Mouse (Mus musculus) CH12.LX (cell line): ENCODE data around the gene Dtnb. TPM values are rescaled to one million over a fixed set of nuclear protein-coding genes. Genes with fewer than 3 reads are reported as not detected.

ENCODE experiments used
- DNase-seq: peaks from one replicate; pipeline ENCODE4 v3.0.0-alpha.2; 2013; ENCODE audit errors: extremely low read depth
- H3K27ac ChIP-seq: 2 replicates; pipeline ENCODE4 v1.5.1; 2012; ENCODE audit warnings: low read depth, mild to moderate bottlenecking, control low read depth, moderate library complexity; ENCODE audit not compliant: insufficient read depth
- H3K27me3 ChIP-seq: replicated peaks from 2 replicates; pipeline ENCODE3; 2012; ENCODE audit warnings: inconsistent platforms
- H3K36me3 ChIP-seq, 2 experiments: replicated peaks in 1 of 2; 2 replicates each; pipeline versions ENCODE3 to v1.6.1; 2012; ENCODE audit warnings: inconsistent platforms in 1 of 2, low read length in 1 of 2, mild to moderate bottlenecking in 1 of 2, mixed read lengths in 1 of 2, moderate library complexity in 1 of 2; ENCODE audit not compliant: control insufficient read depth in 1 of 2, insufficient read depth in 1 of 2
- H3K4me1 ChIP-seq, 2 experiments: 2 replicates each; pipeline ENCODE4 v1.6.1; 2012; ENCODE audit warnings: inconsistent platforms in 1 of 2, moderate library complexity in 1 of 2; ENCODE audit not compliant: insufficient read depth in 2 of 2, control insufficient read depth in 1 of 2
- H3K4me2 ChIP-seq: 2 replicates; pipeline ENCODE4 v1.6.1; 2012; ENCODE audit warnings: low read depth, mild to moderate bottlenecking, control low read depth; ENCODE audit not compliant: poor library complexity, insufficient read depth, severe bottlenecking
- H3K4me3 ChIP-seq, 3 experiments: fragments of 150-350 bp in 1 of 3; sonication (generic) in 1 of 3; replicated peaks in 1 of 3; 2 replicates each; pipeline versions ENCODE3 to v1.5.1; 2011 to 2012; ENCODE audit warnings: low read depth in 2 of 3, low read length in 2 of 3, mild to moderate bottlenecking in 2 of 3, moderate library complexity in 2 of 3, control low read depth in 1 of 3, improper control_type of control experiment in 1 of 3, inconsistent platforms in 1 of 3, mixed read lengths in 1 of 3; ENCODE audit not compliant: poor library complexity in 1 of 3
- H3K79me2 ChIP-seq: replicated peaks from 2 replicates; pipeline ENCODE4 v1.6.1; 2012; ENCODE audit warnings: mild to moderate bottlenecking, moderate library complexity; ENCODE audit not compliant: control insufficient read depth, poor library complexity, insufficient read depth, severe bottlenecking; ENCODE audit errors: extremely low read depth
- H3K9ac ChIP-seq: 2 replicates; pipeline ENCODE4 v1.6.1; 2012; ENCODE audit warnings: low read depth, mild to moderate bottlenecking, control low read depth, moderate library complexity; ENCODE audit not compliant: insufficient read depth
- H3K9me3 ChIP-seq: replicated peaks from 2 replicates; pipeline ENCODE3; 2012; ENCODE audit warnings: low read length, inconsistent platforms, mixed read lengths
- CHD2 ChIP-seq: IDR thresholded peaks from 2 replicates; pipeline ENCODE4 v1.6.1; 2011; ENCODE audit warnings: low read length, improper control_type of control experiment
- CTCF ChIP-seq, 2 experiments: IDR thresholded peaks in 1 of 2; conservative IDR thresholded peaks in 1 of 2; 2 replicates each; pipeline ENCODE4 v1.5.1; 2011 to 2012; ENCODE audit warnings: low read depth in 2 of 2, low read length in 2 of 2, improper control_type of control experiment in 1 of 2, inconsistent platforms in 1 of 2, mild to moderate bottlenecking in 1 of 2, moderate library complexity in 1 of 2
- E2F4 ChIP-seq: IDR thresholded peaks from 2 replicates; pipeline ENCODE4 v1.6.1; 2011; ENCODE audit warnings: low read depth, low read length, improper control_type of control experiment; ENCODE audit not compliant: insufficient replicate concordance
- EP300 ChIP-seq: IDR thresholded peaks from 2 replicates; pipeline ENCODE4 v1.6.1; 2011; ENCODE audit warnings: low read length, improper control_type of control experiment
- ETS1 ChIP-seq: conservative IDR thresholded peaks from 2 replicates; pipeline ENCODE4 v1.6.1; 2012; ENCODE audit warnings: low read depth, mild to moderate bottlenecking, inconsistent platforms, low read length, improper control_type of control experiment, moderate library complexity
- IRF4 ChIP-seq: IDR thresholded peaks from 2 replicates; pipeline ENCODE4 v1.6.1; 2014; ENCODE audit warnings: low read depth, mild to moderate bottlenecking, inconsistent platforms, low read length, improper control_type of control experiment
- MAFK ChIP-seq: IDR thresholded peaks from 2 replicates; pipeline ENCODE4 v1.6.1; 2011; ENCODE audit warnings: low read length, improper control_type of control experiment; ENCODE audit not compliant: insufficient replicate concordance
- MYC ChIP-seq: IDR thresholded peaks from 2 replicates; pipeline ENCODE4 v1.6.1; 2011; ENCODE audit warnings: low read depth, mild to moderate bottlenecking, improper control_type of control experiment, low read length
- POLR2AphosphoS2 ChIP-seq: IDR thresholded peaks from 2 replicates; pipeline ENCODE4 v1.6.1; 2011; ENCODE audit warnings: low read depth, low read length, improper control_type of control experiment
- UBTF ChIP-seq: IDR thresholded peaks from 2 replicates; pipeline ENCODE4 v1.6.1; 2012; ENCODE audit warnings: low read depth, mild to moderate bottlenecking, inconsistent platforms, low read length, improper control_type of control experiment, moderate library complexity
- ZNF384 ChIP-seq: IDR thresholded peaks from 2 replicates; pipeline ENCODE4 v1.6.1; 2012; ENCODE audit warnings: low read depth, low read length, improper control_type of control experiment, inconsistent platforms
- dilution Hi-C: fragments of 300-500 bp; cut with MboI; formaldehyde crosslinking; loops from 2 replicates; pipeline ENCODE4 v1.14.3; 2020; ENCODE audit warnings: low sequenced_read_pairs; ENCODE audit not compliant: extremely low pct_unique_long_range_greater_than_20kb, extremely low pct_ligation_motif_present
- in situ Hi-C: fragments of 300-500 bp; cut with MboI; formaldehyde crosslinking; loops from 3 replicates; pipeline ENCODE4 v1.14.3; 2019; ENCODE audit warnings: low sequenced_read_pairs, low pct_ligation_motif_present, low pct_unique_long_range_greater_than_20kb, mixed read lengths
- polyA plus RNA-seq: library from polyadenylated mRNA; unstranded; fragments of >175 nt; gene quantifications from 2 replicates; pipeline ENCODE4 v1.2.1, GENCODE M21; 2012; ENCODE audit warnings: low read depth; ENCODE audit not compliant: insufficient read length
- total RNA-seq, 2 experiments: library from RNA; depleted of rRNA; stranded (reverse); fragments of 300-350 nt in 1 of 2; fragments of >200 nt in 1 of 2; gene quantifications; 2 replicates each; pipeline ENCODE4 v1.2.3; 2012 to 2014

The Dtnb gene
- total and polyA plus RNA-seq, 3 experiments: 8.1 to 26.0 (median 17.4) TPM

GRCm38 (mm10) chr12:3760876-3761590, 188.9 kb downstream of the Dtnb start:
- no peak overlapping the region for H3K4me2 ChIP-seq
- dilution Hi-C loops (no loop called here), in situ Hi-C loops (no loop called here)
- no peaks in the 10 kb centered on the region for H3K36me3 ChIP-seq
- H3K27ac ChIP-seq: no peak overlapping the region
- no peak overlapping the region for H3K9ac ChIP-seq
- H3K9me3 ChIP-seq: no peaks in the 10 kb centered on the region
- no peak for DNase-seq
- no peaks in the 10 kb centered on the region for H3K27me3 ChIP-seq
- peaks cover 7 to 24% of the 10 kb centered on the region in 2 experiments for H3K4me1 ChIP-seq
- no peak for TF ChIP-seq POLR2AphosphoS2
- TF ChIP-seq ETS1: no peak
- no peak for TF ChIP-seq ZNF384
- no peak for TF ChIP-seq CHD2
- TF ChIP-seq MAFK: no peak
- no peak overlapping the region for H3K4me3 ChIP-seq
- H3K79me2 ChIP-seq: no peaks in the 10 kb centered on the region

- no peak for TF ChIP-seq IRF4
- TF ChIP-seq CTCF (conservative IDR thresholded peaks at IDR 0.05 in 1 of 2, IDR thresholded peaks at IDR 0.05 in 1 of 2; ENCODE audit: low read depth in 2 of 2, low read length in 2 of 2): no peak
- TF ChIP-seq ZNF384: no peak
- TF ChIP-seq POLR2AphosphoS2: no peak
- TF ChIP-seq MYC: no peak
- no peak for TF ChIP-seq EP300
- H3K27me3 ChIP-seq: no peaks in the 10 kb centered on the region
- H3K36me3 ChIP-seq: no peaks in the 10 kb centered on the region
- dilution Hi-C loops: no loop called here
- in situ Hi-C loops: no loop called here
- no peak overlapping the region for H3K9ac ChIP-seq
- no peaks in the 10 kb centered on the region for H3K79me2 ChIP-seq
- H3K27ac ChIP-seq: no peak overlapping the region
- H3K4me3 ChIP-seq: no peak overlapping the region
- peaks cover 7 to 22% of the 10 kb centered on the region in 2 experiments for H3K4me1 ChIP-seq
- no peak overlapping the region for H3K4me2 ChIP-seq
- H3K9me3 ChIP-seq: no peaks in the 10 kb centered on the region
- no peak for DNase-seq
Observed at GRCm38 (mm10) chr12:3761591-3762295, 189.6 kb downstream of the Dtnb start.

GRCm38 (mm10) chr12:3764191-3764804, 192.1 kb downstream of the Dtnb start:
- no peak for TF ChIP-seq EP300
- TF ChIP-seq UBTF: no peak
- TF ChIP-seq E2F4: no peak
- TF ChIP-seq, all 38 proteins: peak for 0
- Histone ChIP-seq H3K27ac (no peak overlapping the region), H3K4me1 (peaks cover 5 to 20% of the 10 kb centered on the region in 2 experiments), H3K9me3 (no peaks in the 10 kb centered on the region), H3K27me3 (no peaks in the 10 kb centered on the region), H3K36me3 (no peaks in the 10 kb centered on the region), H3K4me3 (no peak overlapping the region), H3K79me2 (no peaks in the 10 kb centered on the region), H3K4me2 (no peak overlapping the region), H3K9ac (no peak overlapping the region)
- no peak for DNase-seq
- dilution Hi-C loops: no loop called here
- in situ Hi-C loops: no loop called here
